Mouse (Mus musculus): ENCODE data around the gene Zfp663. TPM values are rescaled to one million over a fixed set of nuclear protein-coding genes. Genes with fewer than 3 reads are reported as not detected.

The Zfp663 gene
- polyA plus RNA-seq (2014; fragmentation: Illumina TruSeq; extraction: RNeasy Lipid Tissue Mini Kit (QIAGEN cat#74804); ENCODE audit: low read depth, low replicate concordance): not detected

DNA sequence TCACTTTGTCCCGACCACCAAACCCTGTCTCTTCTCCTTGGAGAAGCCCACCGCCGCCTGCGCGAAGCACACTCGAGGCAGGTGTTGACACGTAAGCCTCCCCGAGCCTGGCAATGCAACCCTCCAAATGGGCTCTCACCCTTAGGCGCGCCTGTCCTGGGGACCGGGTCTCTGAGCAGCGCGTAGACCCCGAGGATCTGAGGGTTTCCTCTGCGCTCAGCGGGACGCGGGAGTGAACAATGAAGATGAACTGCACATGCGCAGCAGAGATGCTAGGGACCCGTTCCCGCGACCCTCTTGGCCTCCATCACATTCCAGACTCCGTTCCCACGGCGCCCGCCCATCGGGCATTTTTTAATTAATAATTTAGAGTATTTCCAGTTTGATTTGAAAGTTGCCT lies at the start of gene Zfp663:
Zfp663 (minus strand) TSS at position 234 of the 400 bp plus-strand sequence.

DNA sequence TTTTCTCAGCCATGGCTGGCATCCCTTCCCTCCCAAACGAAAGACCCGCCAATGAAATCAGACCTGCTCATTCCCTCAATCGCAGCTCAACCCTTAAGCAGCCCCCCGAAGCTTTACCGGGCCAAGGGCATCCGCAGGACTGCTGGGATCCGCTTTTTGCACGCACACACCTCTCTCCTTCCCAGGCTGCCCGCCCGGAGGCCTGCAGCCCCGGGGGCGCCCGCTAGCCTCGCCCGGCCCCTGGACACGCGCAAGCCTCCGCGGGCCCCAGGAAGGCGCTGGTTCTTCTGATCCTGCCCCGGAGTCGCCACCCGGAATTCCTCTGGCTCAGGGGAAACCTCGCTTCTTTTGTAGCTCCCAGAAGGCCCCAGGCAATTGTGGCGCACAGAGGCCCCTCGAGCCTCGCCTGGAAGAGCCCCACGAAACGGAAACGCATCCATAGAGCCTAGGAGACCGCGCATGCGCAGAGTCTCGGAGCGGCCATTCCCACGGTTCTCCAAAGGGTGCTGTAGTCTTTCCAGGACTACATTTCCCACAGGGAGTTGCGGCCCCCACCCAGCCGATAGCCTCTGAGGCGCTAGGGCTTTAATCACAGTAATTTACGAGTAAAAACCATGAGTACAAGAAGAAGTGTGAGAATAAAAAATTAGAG lies 19.4 kb upstream of the Zfp663 start, which contains the start of gene Zfp334:
Zfp334 (minus strand) TSS at position 416 of the 652 bp plus-strand sequence.

DNA sequence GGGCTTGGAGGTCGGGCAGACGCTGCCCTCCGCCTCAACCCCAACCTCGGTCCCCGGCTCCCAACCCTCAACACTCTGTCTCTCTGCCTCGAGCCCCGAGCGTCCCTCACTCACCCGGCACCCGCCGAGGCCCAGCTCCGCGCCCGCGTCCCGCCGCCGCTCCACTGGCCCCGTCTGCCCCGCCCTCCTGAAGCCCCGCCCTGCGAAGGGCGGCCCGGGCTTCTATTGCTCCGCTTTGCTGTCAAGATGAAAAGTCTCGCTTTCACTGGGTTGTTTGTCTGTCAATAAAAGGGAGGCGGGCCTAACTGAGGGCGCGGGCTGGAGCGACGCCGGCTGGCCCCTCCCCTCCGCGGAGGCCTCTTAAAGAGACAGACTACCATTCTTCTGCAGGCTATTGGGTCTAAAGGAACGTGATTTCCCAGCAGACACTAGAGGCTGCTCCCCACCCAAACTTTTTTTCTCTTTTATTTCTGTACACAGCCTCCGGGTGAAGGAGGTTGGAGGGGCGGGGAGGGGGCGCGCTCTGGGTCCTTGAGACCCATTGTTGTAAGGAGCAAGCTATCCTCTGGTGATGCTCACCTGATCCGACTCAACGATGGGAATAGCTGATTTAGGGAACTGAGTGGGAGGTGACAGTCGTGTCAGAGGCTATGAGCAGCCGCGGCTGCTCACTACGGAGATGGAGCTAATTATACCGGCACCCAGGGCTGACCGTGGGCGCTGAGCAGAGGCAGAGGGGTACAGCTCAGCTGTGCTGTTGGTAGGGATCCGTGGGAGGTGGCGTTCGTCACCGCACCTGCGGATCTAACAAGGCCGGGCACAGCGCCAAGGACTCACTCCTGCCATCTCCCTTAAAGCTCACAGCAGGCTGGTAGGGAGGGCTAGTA lies 42.0 kb downstream of the Zfp663 start, which contains the start of gene Elmo2:
Elmo2 (minus strand) TSS at position 176 of the 887 bp plus-strand sequence.

Other genes with a start within 250 kb of the Zfp663 start
- not detected for gene Cdh22, start 133.9 kb downstream of the Zfp663 start, polyA plus RNA-seq (2014; fragmentation: Illumina TruSeq; extraction: RNeasy Lipid Tissue Mini Kit (QIAGEN cat#74804); ENCODE audit: low read depth, low replicate concordance)
- 2.8 TPM for gene Slc35c2, start 80.9 kb downstream of the Zfp663 start, polyA plus RNA-seq (2014; fragmentation: Illumina TruSeq; extraction: RNeasy Lipid Tissue Mini Kit (QIAGEN cat#74804); ENCODE audit: low read depth, low replicate concordance)
- 4.4 TPM for gene Elmo2, start 42.2 kb downstream of the Zfp663 start, polyA plus RNA-seq (2014; fragmentation: Illumina TruSeq; extraction: RNeasy Lipid Tissue Mini Kit (QIAGEN cat#74804); ENCODE audit: low read depth, low replicate concordance)
- 1.4 TPM for gene Zfp334, start 19.5 kb upstream of the Zfp663 start, polyA plus RNA-seq (2014; fragmentation: Illumina TruSeq; extraction: RNeasy Lipid Tissue Mini Kit (QIAGEN cat#74804); ENCODE audit: low read depth, low replicate concordance)
- not detected for gene Ocstamp, start 31.7 kb upstream of the Zfp663 start, polyA plus RNA-seq (2014; fragmentation: Illumina TruSeq; extraction: RNeasy Lipid Tissue Mini Kit (QIAGEN cat#74804); ENCODE audit: low read depth, low replicate concordance)
- gene Slc13a3, start 104.5 kb upstream of the Zfp663 start, polyA plus RNA-seq (2014; fragmentation: Illumina TruSeq; extraction: RNeasy Lipid Tissue Mini Kit (QIAGEN cat#74804); ENCODE audit: low read depth, low replicate concordance): not detected
- 3.9 TPM for gene Trp53rka, start 124.6 kb upstream of the Zfp663 start, polyA plus RNA-seq (2014; fragmentation: Illumina TruSeq; extraction: RNeasy Lipid Tissue Mini Kit (QIAGEN cat#74804); ENCODE audit: low read depth, low replicate concordance)
- 3.2 TPM for gene Slc2a10, start 135.1 kb upstream of the Zfp663 start, polyA plus RNA-seq (2014; fragmentation: Illumina TruSeq; extraction: RNeasy Lipid Tissue Mini Kit (QIAGEN cat#74804); ENCODE audit: low read depth, low replicate concordance)
- not detected for gene Eya2, start 226.3 kb upstream of the Zfp663 start, polyA plus RNA-seq (2014; fragmentation: Illumina TruSeq; extraction: RNeasy Lipid Tissue Mini Kit (QIAGEN cat#74804); ENCODE audit: low read depth, low replicate concordance)

Measured in sigmoid colon, adult 10 weeks (tissue).